Mouse (Mus musculus) stomach, embryonic 15.5 days (tissue): ENCODE results near the gene Samd8. TPM values are rescaled to one million over a fixed set of nuclear protein-coding genes. Genes with fewer than 3 reads are reported as not detected.

ENCODE experiments used
- ATAC-seq: fragments of 200-750 bp; cut with Nextera tagmentation; 2 replicates; pipeline ENCODE4 v1.8.0; 2017; ENCODE audit warnings: low read depth, moderate number of reproducible peaks, moderate TSS enrichment; ENCODE audit not compliant: insufficient read depth, low FRiP score
- H3K27ac ChIP-seq: fragments of 300-500 bp; sonication (generic); 2 replicates; pipeline ENCODE4 v1.5.1; 2015; ENCODE audit warnings: mild to moderate bottlenecking, inconsistent platforms
- H3K27me3 ChIP-seq: fragments of 300-500 bp; sonication (generic); replicated peaks from 2 replicates; pipeline ENCODE4 v1.6.1; 2015; ENCODE audit warnings: inconsistent platforms
- H3K36me3 ChIP-seq: fragments of 300-500 bp; sonication (generic); 2 replicates; pipeline ENCODE4 v1.6.1; 2015; ENCODE audit warnings: inconsistent platforms
- H3K4me1 ChIP-seq: fragments of 300-500 bp; sonication (generic); 2 replicates; pipeline ENCODE4 v1.6.1; 2015; ENCODE audit warnings: inconsistent platforms
- H3K4me2 ChIP-seq: fragments of 300-500 bp; sonication (generic); 2 replicates; pipeline ENCODE4 v1.6.1; 2015; ENCODE audit warnings: mild to moderate bottlenecking, inconsistent platforms
- H3K4me3 ChIP-seq: fragments of 300-500 bp; sonication (generic); replicated peaks from 2 replicates; pipeline ENCODE4 v1.5.1; 2015; ENCODE audit warnings: inconsistent platforms
- H3K9ac ChIP-seq: fragments of 300-500 bp; sonication (generic); 2 replicates; pipeline ENCODE4 v1.6.1; 2015; ENCODE audit warnings: inconsistent platforms
- H3K9me3 ChIP-seq: fragments of 300-500 bp; sonication (generic); 2 replicates; pipeline ENCODE4 v1.6.1; 2016; ENCODE audit warnings: inconsistent platforms
- WGBS: fragments of 180-500 bp; shearing (Covaris S2); methylation state at CpG from one replicate; pipeline ENCODE4 v1.1.7; 2015; 5-methylcytosine and 5-hydroxymethylcytosine counted together
- polyA plus RNA-seq: library from polyadenylated mRNA; unstranded; fragments of >200 nt; fragmentation: Nextera tagmentation; extraction: Ambion mirVana; gene quantifications from 2 replicates; pipeline ENCODE4 v1.2.1, GENCODE M21; 2015

The Samd8 gene
- polyA plus RNA-seq: 11.1 and 12.0 TPM in 2 replicates

DNA sequence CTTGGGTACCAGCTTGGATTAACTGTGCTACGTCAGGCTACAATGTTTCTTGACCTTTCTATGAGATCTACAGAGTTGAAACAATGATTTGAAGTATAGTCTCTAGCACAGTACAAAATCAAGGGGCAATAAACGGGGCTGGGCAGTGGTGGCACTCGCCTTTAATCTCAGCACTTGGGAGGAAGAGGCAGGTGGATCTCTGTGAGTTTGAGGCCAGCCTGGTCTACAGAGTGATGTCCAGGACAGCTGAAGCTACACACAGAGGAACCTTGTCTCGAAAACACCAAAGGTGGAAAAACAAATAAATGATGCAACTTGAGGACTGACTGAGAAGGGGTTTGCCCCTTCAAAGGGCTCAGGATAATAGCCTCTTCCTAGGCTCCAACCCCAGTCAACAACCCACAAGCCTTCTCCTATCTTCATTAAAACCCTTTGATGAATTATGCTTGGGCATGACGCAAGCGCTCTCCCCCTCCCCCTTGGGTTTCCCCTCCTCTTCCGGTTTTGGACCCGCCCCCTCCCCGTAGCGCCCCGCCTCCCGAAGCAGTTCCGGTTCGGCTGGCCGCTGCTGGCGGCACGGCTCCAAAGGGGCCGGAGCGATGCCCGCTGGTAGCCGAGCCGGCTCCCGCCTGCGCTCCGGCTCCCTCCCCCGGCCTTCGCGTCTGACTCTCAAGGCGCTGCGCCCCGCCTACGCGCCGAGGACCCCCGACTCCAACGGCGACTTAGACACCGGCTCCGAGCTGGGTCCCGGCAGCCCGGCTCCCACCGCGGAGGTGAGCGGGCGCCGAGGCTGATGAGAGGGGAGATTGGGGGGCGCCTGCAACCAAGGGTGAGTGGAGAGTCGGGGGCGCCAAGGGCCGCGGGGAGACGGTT, at the start of gene Samd8:
TSS of gene Samd8 (plus strand) at position 524 of the 873 bp plus-strand sequence.
- WGBS: 6% methylated on average over 52 of the region's 52 CpGs
- Histone ChIP-seq H3K27ac (peak within 1 kb of the TSS; percentile 84), H3K9ac (peak within 1 kb of the TSS; percentile 89), H3K9me3 (no peaks in the 10 kb centered on the region), H3K4me1 (peaks cover 7% of the 10 kb centered on the region), H3K36me3 (no peaks in the 10 kb centered on the region), H3K4me3 (peak within 1 kb of the TSS; percentile 97), H3K4me2 (peak within 1 kb of the TSS; percentile 81), H3K27me3 (no peaks in the 10 kb centered on the region)
- ATAC-seq: peak; percentile 87

DNA sequence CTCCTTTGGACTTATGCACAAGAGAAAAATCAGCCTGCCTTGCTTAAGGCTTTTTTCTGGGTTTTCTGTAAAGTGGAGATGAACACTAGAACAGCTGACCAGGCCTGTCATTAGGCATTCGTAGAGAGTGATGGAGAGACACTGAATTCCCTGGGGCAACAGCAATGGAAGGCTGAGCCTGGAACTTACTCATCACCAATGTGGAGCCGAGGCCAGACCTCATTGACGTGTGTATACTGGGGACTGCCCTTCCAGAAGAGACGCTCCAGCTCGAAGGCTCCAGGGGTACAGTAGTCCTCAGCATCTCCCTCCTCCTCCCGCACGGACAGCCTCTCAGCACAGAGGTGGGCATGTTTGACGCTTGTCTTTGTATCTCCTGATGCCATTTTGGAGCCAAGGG, 47.6 kb upstream of the Samd8 start:
- 90% methylated on average over 8 of the region's 8 CpGs for WGBS
- H3K9ac ChIP-seq: no peak overlapping the region
- H3K4me2 ChIP-seq: no peak overlapping the region
- no peaks in the 10 kb centered on the region for H3K27me3 ChIP-seq
- no peaks in the 10 kb centered on the region for H3K36me3 ChIP-seq
- ATAC-seq: no peak
- no peaks in the 10 kb centered on the region for H3K9me3 ChIP-seq
- peaks cover 9% of the 10 kb centered on the region; the same call in 1 of the 2 replicates for H3K4me1 ChIP-seq
- no peak overlapping the region for H3K27ac ChIP-seq
- no peak overlapping the region for H3K4me3 ChIP-seq

DNA sequence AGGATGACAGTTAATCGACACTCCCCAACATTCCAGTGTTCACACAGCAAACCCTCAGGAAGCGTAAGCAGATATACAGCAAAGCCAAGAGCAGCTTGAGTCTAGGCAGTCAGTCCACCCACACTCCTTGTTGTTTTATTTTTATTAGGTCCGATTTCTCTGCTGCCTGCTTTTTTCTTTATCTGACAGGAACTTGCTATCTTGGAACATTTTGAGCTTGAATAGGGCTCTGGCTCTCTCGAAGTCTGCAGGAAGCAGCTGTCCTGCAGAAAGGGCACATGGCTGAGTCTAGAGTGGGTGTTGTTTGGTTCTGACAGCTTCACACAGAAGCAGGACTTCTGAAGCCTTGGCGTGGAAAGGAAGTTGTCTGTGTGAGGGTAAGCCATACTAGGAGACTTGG, 47.1 kb upstream of the Samd8 start:
- ATAC-seq: no peak
- no peaks in the 10 kb centered on the region for H3K27me3 ChIP-seq
- H3K36me3 ChIP-seq: no peaks in the 10 kb centered on the region
- no peak overlapping the region for H3K4me2 ChIP-seq
- H3K9ac ChIP-seq: no peak overlapping the region
- H3K4me3 ChIP-seq: no peak overlapping the region
- H3K4me1 ChIP-seq: peaks cover 9% of the 10 kb centered on the region; the same call in 1 of the 2 replicates
- H3K27ac ChIP-seq: no peak overlapping the region
- H3K9me3 ChIP-seq: no peaks in the 10 kb centered on the region
- 54% methylated on average over 5 of the region's 5 CpGs for WGBS

DNA sequence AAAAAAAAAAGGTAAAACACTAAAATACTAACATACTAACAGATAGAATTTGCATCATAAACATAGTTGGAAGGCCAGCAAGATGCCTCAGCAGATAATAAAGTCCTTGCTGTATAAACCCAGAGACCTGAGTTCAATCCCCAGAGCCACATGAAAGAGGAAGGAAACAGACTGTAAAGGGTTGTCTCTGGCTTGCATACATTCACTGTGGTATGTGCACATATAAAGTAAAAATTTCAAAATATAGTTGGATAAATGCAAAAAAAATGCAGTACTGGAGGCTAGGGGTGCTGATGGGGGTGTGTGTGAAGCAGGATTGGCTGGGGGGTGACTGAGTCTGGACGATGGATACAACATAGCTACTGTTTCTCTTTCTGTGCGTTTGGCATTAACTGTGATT, 44.9 kb upstream of the Samd8 start:
- Histone ChIP-seq H3K27ac (no peak overlapping the region), H3K4me2 (no peak overlapping the region), H3K9ac (no peak overlapping the region), H3K36me3 (no peaks in the 10 kb centered on the region), H3K27me3 (no peaks in the 10 kb centered on the region), H3K9me3 (no peaks in the 10 kb centered on the region), H3K4me3 (no peak overlapping the region), H3K4me1 (peaks cover 9% of the 10 kb centered on the region; the same call in 1 of the 2 replicates)
- ATAC-seq: no peak
- WGBS: 87% methylated on average over 2 of the region's 2 CpGs

DNA sequence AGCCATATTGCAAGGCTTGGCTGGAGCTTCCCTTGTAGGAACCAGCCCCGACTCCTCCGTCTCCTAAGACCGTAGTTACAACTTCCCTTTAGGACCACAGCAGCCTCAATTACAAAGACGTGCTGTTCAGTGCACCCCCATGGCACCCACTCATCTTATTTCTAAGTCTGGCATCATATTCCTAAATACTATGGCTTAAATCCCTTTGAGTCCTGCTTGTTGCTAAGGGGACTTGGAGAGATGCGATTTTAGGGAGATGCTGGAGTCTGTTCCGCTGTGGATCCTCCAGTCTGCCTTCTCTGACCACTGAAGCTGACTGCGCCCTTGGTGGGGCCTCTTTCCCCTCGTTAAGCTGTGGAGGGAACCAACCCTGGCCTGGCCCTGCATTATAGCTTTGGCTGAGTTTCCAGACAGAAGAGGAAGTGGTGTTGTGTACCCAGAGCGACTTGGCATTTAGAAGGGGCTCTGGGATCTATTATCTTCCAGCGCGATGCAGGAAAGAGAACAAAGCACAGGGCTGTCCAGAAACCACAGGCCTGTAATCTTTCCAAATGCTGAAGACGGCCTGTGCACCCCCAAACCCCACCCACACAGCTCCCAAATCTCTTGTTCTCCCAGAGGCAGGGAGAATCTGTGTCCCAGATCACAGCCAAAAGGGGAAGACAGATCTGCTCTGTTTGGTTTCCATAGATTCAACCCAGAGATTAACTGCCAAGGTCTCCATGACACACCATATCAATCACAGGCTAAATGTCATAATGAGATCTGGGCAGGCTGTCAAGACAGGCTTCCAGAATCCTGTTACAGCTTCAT, 43.4 kb upstream of the Samd8 start:
- Histone ChIP-seq H3K9ac (no peak overlapping the region), H3K4me2 (no peak overlapping the region)

DNA sequence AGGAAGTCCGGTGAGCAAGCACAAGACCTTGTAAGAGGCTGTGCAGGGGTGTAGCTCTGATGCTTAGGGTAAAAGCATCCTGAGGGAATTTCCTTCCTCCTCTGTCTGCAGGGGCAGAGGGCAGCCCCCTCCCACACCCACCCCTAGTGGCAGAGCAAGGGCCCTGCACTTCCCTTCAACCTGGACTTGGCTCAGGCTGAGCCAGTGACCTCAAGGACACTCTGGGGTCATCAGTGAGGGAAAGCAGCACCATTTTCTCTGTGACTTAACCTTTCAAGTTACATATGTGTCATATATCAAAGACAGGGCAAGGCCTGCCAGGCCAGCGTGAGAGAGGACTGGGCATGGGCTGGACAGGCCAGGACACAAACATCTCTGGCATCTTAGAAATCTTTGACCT, 40.8 kb upstream of the Samd8 start:
- Histone ChIP-seq H3K9me3 (no peaks in the 10 kb centered on the region), H3K4me3 (no peak overlapping the region), H3K36me3 (no peaks in the 10 kb centered on the region), H3K27me3 (no peaks in the 10 kb centered on the region), H3K9ac (no peak overlapping the region), H3K4me2 (no peak overlapping the region), H3K4me1 (peaks cover 9% of the 10 kb centered on the region; the same call in 1 of the 2 replicates), H3K27ac (no peak overlapping the region)
- WGBS: 65% methylated on average over 2 of the region's 2 CpGs
- ATAC-seq: no peak

More for the DNA sequence above, 43.4 kb upstream of the Samd8 start:
- no peaks in the 10 kb centered on the region for H3K27me3 ChIP-seq
- peak overlapping the region; percentile 82 for H3K27ac ChIP-seq
- no peaks in the 10 kb centered on the region for H3K36me3 ChIP-seq
- H3K9me3 ChIP-seq: no peaks in the 10 kb centered on the region
- H3K4me3 ChIP-seq: no peak overlapping the region
- peaks cover 9% of the 10 kb centered on the region; the same call in 1 of the 2 replicates for H3K4me1 ChIP-seq
- ATAC-seq: peak; percentile 37; the same call in 1 of the 2 replicates
- 46% methylated on average over 12 of the region's 12 CpGs for WGBS

DNA sequence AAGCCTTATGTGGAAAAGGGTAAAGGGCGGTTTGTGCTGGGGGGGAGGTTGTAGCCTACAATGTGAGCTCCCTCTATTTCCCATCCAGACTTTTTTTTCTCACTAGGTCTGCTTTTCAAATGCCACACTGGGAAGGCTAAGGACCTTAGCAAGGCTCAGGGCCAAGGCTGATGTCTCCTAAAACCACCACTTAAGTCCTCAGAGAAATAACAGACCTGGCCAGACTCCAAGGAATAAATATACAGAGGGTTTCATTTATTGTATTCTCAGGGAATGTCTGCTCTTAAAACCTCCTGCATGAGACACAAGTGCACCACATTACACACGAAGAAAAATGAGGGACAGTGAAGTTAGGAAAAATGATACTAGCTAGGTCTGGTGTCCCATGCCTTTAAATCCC, 39.1 kb upstream of the Samd8 start:
- H3K4me3 ChIP-seq: no peak overlapping the region
- no peak overlapping the region for H3K27ac ChIP-seq
- no peaks in the 10 kb centered on the region for H3K27me3 ChIP-seq
- ATAC-seq: no peak
- peaks cover 8% of the 10 kb centered on the region; the same call in 1 of the 2 replicates for H3K4me1 ChIP-seq
- 62% methylated on average over 2 of the region's 2 CpGs for WGBS
- H3K9ac ChIP-seq: no peak overlapping the region
- no peaks in the 10 kb centered on the region for H3K36me3 ChIP-seq
- no peak overlapping the region for H3K4me2 ChIP-seq
- H3K9me3 ChIP-seq: no peaks in the 10 kb centered on the region

DNA sequence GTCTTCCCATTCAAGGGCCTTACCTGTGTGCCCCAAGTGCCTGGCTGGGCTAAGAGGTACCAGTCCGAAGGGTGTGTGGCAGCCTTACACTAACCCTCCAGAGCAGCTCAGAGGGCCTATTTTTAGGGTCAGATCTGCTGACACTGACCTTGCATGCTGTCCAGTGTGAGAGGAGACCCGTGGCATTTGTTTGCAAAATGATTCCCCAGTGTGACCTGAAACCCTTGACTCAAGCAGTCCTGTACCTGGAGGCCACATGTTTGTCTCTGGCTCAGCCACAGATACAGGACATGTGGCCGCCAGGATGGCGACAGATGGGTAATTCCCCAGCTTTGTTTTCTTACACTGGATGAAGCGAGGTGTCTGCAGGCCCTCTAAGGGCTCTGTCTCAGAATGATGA, 35.8 kb upstream of the Samd8 start, which contains the start of gene Dupd1:
TSS of gene Dupd1 (minus strand) at position 91 of the 400 bp plus-strand sequence.
- H3K9me3 ChIP-seq: no peaks in the 10 kb centered on the region
- no peak for ATAC-seq
- no peak within 1 kb of the TSS for H3K27ac ChIP-seq
- no peaks in the 10 kb centered on the region for H3K27me3 ChIP-seq
- H3K36me3 ChIP-seq: no peaks in the 10 kb centered on the region
- H3K4me1 ChIP-seq: peaks cover 2% of the 10 kb centered on the region; the same call in 1 of the 2 replicates
- no peak within 1 kb of the TSS for H3K9ac ChIP-seq
- WGBS: 69% methylated on average over 5 of the region's 5 CpGs
- no peak within 1 kb of the TSS for H3K4me3 ChIP-seq
- H3K4me2 ChIP-seq: no peak within 1 kb of the TSS

DNA sequence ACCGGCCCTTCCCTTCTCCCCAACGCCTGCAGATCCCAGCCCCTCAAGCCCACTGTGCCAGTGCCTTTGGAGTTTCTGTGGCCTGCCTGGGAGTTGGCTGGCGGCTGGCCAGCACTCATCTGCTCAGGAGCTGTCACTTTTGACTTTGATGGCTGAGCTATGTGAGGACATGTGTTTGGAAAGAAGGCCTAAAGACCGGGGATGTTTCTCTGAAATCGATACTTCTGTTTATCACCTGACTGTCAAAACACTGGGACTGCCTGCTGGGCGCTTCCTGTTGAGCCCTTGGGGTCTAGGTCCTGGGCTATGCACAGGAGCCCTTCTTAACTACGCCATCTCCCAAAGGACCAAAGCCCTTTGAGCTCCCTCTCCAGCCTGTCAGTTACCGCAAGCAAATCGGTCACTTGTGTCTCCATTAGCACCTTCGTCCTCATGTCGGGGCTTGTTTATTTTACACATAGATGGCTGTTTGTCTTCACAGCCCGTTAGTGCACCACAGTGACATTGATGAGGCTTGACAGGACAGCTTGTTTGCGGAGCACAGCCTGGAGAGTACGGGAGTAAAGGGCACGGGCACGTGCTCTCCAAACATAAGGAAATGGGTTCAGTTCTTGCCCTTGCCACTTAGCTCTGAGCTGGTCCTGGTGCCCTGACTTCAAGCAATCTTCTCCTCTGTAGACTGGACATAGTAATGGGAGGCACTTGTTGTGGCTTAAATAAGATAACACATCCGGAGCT, 30.5 kb upstream of the Samd8 start:
- Histone ChIP-seq H3K9ac (no peak overlapping the region), H3K4me3 (no peak overlapping the region), H3K4me1 (peaks cover 3% of the 10 kb centered on the region; the same call in 1 of the 2 replicates), H3K36me3 (no peaks in the 10 kb centered on the region), H3K27me3 (no peaks in the 10 kb centered on the region), H3K9me3 (no peaks in the 10 kb centered on the region), H3K4me2 (no peak overlapping the region), H3K27ac (no peak overlapping the region)
- ATAC-seq: no peak
- WGBS: 23% methylated on average over 17 of the region's 17 CpGs

DNA sequence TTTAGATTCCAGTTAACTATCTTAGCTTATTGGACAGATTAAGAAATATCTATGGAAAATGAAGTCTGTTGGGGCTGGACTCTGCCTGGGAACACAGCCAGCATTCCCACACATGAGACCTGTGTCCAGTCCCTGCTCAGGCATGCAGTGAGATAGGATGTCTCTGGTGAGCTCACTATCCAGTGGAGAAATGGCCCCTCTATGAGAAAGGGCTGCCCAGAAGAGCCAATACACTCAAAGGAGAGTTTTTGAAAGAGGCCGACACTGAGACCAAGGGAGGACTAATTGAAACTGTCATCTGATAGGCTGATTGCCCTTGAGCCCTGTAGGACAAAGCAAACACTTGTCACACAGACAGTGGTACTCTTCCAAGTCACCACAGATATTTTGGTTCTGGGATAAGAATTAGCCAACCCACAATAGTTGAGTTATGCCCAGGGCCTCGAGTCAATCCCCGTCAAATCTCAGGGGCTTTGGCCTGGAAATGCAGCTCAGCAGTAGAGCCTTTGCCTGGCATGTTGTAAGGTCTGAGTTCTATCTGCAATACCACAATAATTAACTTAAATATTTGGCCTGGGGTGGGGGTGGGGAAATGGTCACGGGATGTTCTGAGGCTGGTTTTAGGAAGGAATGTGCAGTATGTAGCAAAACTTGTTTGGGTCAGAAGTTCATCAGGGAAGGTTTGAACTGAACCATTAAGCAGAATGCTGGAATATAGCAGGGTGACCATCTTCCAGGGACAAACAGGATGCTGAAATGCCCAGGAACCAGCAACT, 29.7 kb upstream of the Samd8 start:
- Histone ChIP-seq H3K36me3 (no peaks in the 10 kb centered on the region), H3K9ac (no peak overlapping the region), H3K4me3 (no peak overlapping the region), H3K4me1 (peaks cover 3% of the 10 kb centered on the region; the same call in 1 of the 2 replicates), H3K27me3 (no peaks in the 10 kb centered on the region), H3K27ac (no peak overlapping the region), H3K9me3 (no peaks in the 10 kb centered on the region), H3K4me2 (no peak overlapping the region)
- ATAC-seq: no peak
- 72% methylated on average over 4 of the region's 4 CpGs for WGBS
